Mouse (Mus musculus) heart, postnatal 10 days (tissue): ENCODE measurements around the gene Glrx3. TPM values are rescaled to one million over a fixed set of nuclear protein-coding genes. Genes with fewer than 3 reads are reported as not detected.

ENCODE experiments used
- DNase-seq, 2 experiments: peaks; one replicate each; pipeline ENCODE4 v3.0.0; 2021
- intact Hi-C: fragments of 180-260 bp; cut with DNase I; formaldehyde crosslinking; loops from one replicate; pipeline ENCODE4 v1.15.1; 2025
- total RNA-seq, 2 experiments: library from RNA; stranded (reverse); gene quantifications; 2 replicates each; pipeline ENCODE4 v1.2.3; 2021

Glrx3 gene
- total RNA-seq, 2 experiments from 2014 or later: 117 to 128 TPM

- intact Hi-C loops: loop anchor here (5.0 kb wide), 1 partner anchor 1631 kb away; no protein-coding TSS in a partner anchor
- DNase-seq: peak; percentile 62 to 71
Measured at GRCm38 (mm10) chr7:137468174-137468573, 30.8 kb downstream of the Glrx3 start.

- intact Hi-C loops: loop anchor here (10.0 kb wide), 1 partner anchor 1453 kb away; no protein-coding TSS in a partner anchor
- DNase-seq: no peak
Measured at GRCm38 (mm10) chr7:137471431-137472120, 34.2 kb downstream of the Glrx3 start.

- no peak for DNase-seq
- intact Hi-C loops: loop anchor here (10.0 kb wide), 1 partner anchor 1453 kb away; no protein-coding TSS in a partner anchor
Measured at GRCm38 (mm10) chr7:137472149-137472548, 34.7 kb downstream of the Glrx3 start.

- intact Hi-C loops: loop anchor here (1.0 to 10.0 kb wide), 6 partner anchors 72 to 1447 kb away; no protein-coding TSS in a partner anchor
- peak; percentile 94 to 98 for DNase-seq
Measured at GRCm38 (mm10) chr7:137477950-137478620, 40.7 kb downstream of the Glrx3 start.

- intact Hi-C loops: loop anchor here (1.0 to 10.0 kb wide), 6 partner anchors 72 to 1446 kb away; no protein-coding TSS in a partner anchor
- no peak for DNase-seq
Measured at GRCm38 (mm10) chr7:137478621-137478982, 41.2 kb downstream of the Glrx3 start.

- intact Hi-C loops: no loop called here
- DNase-seq: no peak
Measured at GRCm38 (mm10) chr7:137480839-137481238, 43.4 kb downstream of the Glrx3 start.

GRCm38 (mm10) chr7:137483987-137484386 is 46.6 kb downstream of the Glrx3 start:
- DNase-seq: no peak
- intact Hi-C loops: no loop called here

- no peak for DNase-seq
- intact Hi-C loops: no loop called here
Measured at GRCm38 (mm10) chr7:137488391-137488790, 51.0 kb downstream of the Glrx3 start.

GRCm38 (mm10) chr7:137490711-137491110 is 53.3 kb downstream of the Glrx3 start:
- DNase-seq: no peak
- intact Hi-C loops: no loop called here

- intact Hi-C loops: no loop called here
- no peak for DNase-seq
Measured at GRCm38 (mm10) chr7:137492307-137492973, 55.0 kb downstream of the Glrx3 start.

- no peak for DNase-seq
- intact Hi-C loops: no loop called here
Measured at GRCm38 (mm10) chr7:137498736-137499135, 61.3 kb downstream of the Glrx3 start.

GRCm38 (mm10) chr7:137517588-137517987 is 80.2 kb downstream of the Glrx3 start:
- intact Hi-C loops: no loop called here
- peak in 1 of 2 experiments; percentile 4 for DNase-seq

GRCm38 (mm10) chr7:137518028-137518576 is 80.7 kb downstream of the Glrx3 start:
- DNase-seq: peak; percentile 36 to 44

More at GRCm38 (mm10) chr7:137518028-137518576, 80.7 kb downstream of the Glrx3 start:
- intact Hi-C loops: no loop called here

Other genes with a start within 250 kb of the Glrx3 start
- 10 to 100 TPM; 19.8 to 20.0 TPM for gene Ebf3, start 123.2 kb upstream of the Glrx3 start, total RNA-seq
- 1 to 10 TPM; 8.6 to 9.2 TPM for gene 9430038I01Rik, start 26.9 kb upstream of the Glrx3 start, total RNA-seq